Mouse (Mus musculus) kidney, postnatal 0 days (tissue): ENCODE measurements around the gene Slc35f4. TPM values are rescaled to one million over a fixed set of nuclear protein-coding genes. Genes with fewer than 3 reads are reported as not detected.
"Not testable (repeated sequence)": the region's sequence is repeated elsewhere in the genome, so short reads cannot be mapped to it uniquely, and the experiment has no call there.

Experiments used
- ATAC-seq: fragments of 200-750 bp; cut with Nextera tagmentation; replicated peaks from 2 replicates; pipeline ENCODE4 v1.8.0; 2017; ENCODE audit warnings: low read depth, moderate number of reproducible peaks, moderate TSS enrichment, moderate library complexity; ENCODE audit not compliant: low FRiP score
- DNase-seq: peaks from one replicate; pipeline ENCODE4 v3.0.0-alpha.2; 2016; ENCODE audit warnings: low spot score
- H3K27ac ChIP-seq: fragments of 300-500 bp; sonication (generic); 2 replicates; pipeline ENCODE4 v1.5.1; 2014; ENCODE audit warnings: mild to moderate bottlenecking
- H3K27me3 ChIP-seq: fragments of 300-500 bp; sonication (generic); 2 replicates; pipeline ENCODE4 v1.6.1; 2014; ENCODE audit warnings: low read length, mixed read lengths; ENCODE audit not compliant: insufficient read depth
- H3K36me3 ChIP-seq: fragments of 300-500 bp; sonication (generic); 2 replicates; pipeline ENCODE4 v1.6.1; 2014; ENCODE audit warnings: low read length, mixed read lengths; ENCODE audit not compliant: insufficient read depth
- H3K4me1 ChIP-seq: fragments of 300-500 bp; sonication (generic); replicated peaks from 2 replicates; pipeline ENCODE4 v1.6.1; 2014; ENCODE audit warnings: antibody characterized with exemption, low read length, mixed read lengths; ENCODE audit not compliant: insufficient read depth
- H3K4me2 ChIP-seq: fragments of 300-500 bp; sonication (generic); 2 replicates; pipeline ENCODE4 v1.6.1; 2014; ENCODE audit warnings: mild to moderate bottlenecking, low read length, moderate library complexity, mixed read lengths
- H3K4me3 ChIP-seq: fragments of 300-500 bp; sonication (generic); replicated peaks from 2 replicates; pipeline ENCODE4 v1.5.1; 2014; ENCODE audit warnings: low read depth, low read length
- H3K9ac ChIP-seq: fragments of 300-500 bp; sonication (generic); 2 replicates; pipeline ENCODE4 v1.6.1; 2014; ENCODE audit warnings: low read depth, low read length
- H3K9me3 ChIP-seq: fragments of 300-500 bp; sonication (generic); replicated peaks from 2 replicates; pipeline ENCODE4 v1.6.1; 2016; ENCODE audit warnings: low read length, inconsistent platforms, mixed read lengths
- CTCF ChIP-seq: IDR thresholded peaks from 2 replicates; pipeline ENCODE4 v1.5.1; 2016; ENCODE audit warnings: antibody characterized with exemption, low read depth, mild to moderate bottlenecking, moderate library complexity
- WGBS: fragments of 180-500 bp; shearing (Covaris S2); extraction: QIAGEN DNeasy Blood & Tissue Kit; methylation state at CpG from one replicate; pipeline ENCODE4 v1.1.7; 2014; 5-methylcytosine and 5-hydroxymethylcytosine counted together
- polyA plus RNA-seq: library from polyadenylated mRNA; unstranded; fragments of >200 nt; fragmentation: Nextera tagmentation; extraction: Ambion mirVana; gene quantifications from 2 replicates; pipeline ENCODE4 v1.2.1, GENCODE M21; 2015

Gene Slc35f4
- polyA plus RNA-seq, 1 experiment from 2014 or later = not detected

DNA sequence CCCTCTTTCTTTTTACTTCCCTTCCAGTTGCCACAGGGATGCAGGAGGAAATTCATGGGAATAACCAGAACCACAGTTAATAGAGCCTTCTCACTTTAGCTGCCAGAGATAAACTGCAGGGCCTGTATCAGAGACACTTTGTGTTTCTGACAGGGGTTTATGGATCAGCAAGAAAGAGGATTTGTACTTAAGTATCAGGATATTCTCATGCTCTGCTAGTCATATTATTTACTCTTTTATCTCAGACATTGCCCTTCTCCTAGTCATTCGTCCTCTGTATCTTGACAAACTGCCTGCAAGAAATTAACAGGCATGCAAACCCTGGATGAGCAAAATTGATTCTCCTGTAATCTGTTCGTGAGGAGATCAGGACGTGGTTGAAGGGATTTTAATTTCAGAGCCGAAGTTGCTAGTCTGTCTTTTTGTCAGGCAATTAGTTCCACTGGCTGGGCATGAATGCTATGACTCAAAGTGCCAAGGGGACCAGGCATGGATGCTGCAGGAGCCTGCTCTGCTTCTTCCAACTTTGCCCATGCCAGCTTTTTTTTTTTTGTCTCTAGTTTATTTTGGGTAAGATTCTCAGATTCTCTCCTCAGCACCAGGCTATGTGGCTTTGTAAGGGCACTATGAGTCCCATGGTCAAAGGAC lies 231.9 kb downstream of the Slc35f4 start:
- Histone ChIP-seq H3K27ac (no peak overlapping the region), H3K36me3 (no peaks in the 10 kb centered on the region), H3K4me3 (no peak overlapping the region), H3K9ac (no peak overlapping the region), H3K27me3 (no peaks in the 10 kb centered on the region), H3K4me2 (no peak overlapping the region), H3K9me3 (no peaks in the 10 kb centered on the region), H3K4me1 (no peaks in the 10 kb centered on the region)
- DNase-seq (no peak), ATAC-seq (no peak)
- no peak for TF ChIP-seq CTCF
- WGBS = 38% methylated on average over 4 of the region's 4 CpGs

DNA sequence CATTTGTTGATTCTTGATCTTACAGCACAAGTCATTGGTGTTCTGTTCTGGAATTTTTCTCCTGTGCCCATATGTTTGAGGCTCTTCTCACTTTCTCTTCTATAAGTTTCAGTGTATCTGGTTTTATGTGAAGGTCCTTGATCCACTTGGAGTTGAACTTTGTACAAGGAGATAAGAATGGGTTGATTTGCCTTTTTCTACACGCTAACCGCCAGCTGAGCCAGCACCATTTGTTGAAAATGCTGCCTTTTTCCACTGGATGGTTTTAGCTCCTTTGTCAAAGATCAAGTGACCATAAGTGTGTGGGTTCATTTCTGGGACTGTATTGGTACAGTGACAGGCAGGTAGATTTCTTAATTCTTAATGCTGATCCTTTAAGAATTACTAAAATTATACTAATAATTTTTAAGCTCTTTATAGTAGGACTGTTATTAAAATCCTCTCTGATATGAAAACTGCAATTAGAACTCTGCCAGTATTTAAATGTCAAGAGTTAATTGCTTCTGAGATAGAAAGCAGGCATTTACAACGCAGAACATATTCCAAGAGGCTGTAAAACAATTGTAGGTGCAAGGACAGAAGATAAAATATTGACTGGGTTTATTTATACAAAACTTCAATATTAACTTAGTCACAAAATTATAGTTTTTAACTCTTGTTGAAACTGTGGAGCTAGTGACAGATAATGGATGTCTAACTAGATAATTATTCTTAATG lies 235.7 kb downstream of the Slc35f4 start:
- H3K36me3 ChIP-seq = no peaks in the 10 kb centered on the region
- no peaks in the 10 kb centered on the region for H3K4me1 ChIP-seq
- no peak overlapping the region for H3K9ac ChIP-seq
- 75% methylated on average over 3 of the region's 3 CpGs for WGBS
- ATAC-seq (no peak), DNase-seq (no peak)
- no peak overlapping the region for H3K4me2 ChIP-seq
- no peak for TF ChIP-seq CTCF
- no peaks in the 10 kb centered on the region for H3K27me3 ChIP-seq
- H3K9me3 ChIP-seq = no peaks in the 10 kb centered on the region
- H3K27ac ChIP-seq = no peak overlapping the region
- H3K4me3 ChIP-seq = no peak overlapping the region

DNA sequence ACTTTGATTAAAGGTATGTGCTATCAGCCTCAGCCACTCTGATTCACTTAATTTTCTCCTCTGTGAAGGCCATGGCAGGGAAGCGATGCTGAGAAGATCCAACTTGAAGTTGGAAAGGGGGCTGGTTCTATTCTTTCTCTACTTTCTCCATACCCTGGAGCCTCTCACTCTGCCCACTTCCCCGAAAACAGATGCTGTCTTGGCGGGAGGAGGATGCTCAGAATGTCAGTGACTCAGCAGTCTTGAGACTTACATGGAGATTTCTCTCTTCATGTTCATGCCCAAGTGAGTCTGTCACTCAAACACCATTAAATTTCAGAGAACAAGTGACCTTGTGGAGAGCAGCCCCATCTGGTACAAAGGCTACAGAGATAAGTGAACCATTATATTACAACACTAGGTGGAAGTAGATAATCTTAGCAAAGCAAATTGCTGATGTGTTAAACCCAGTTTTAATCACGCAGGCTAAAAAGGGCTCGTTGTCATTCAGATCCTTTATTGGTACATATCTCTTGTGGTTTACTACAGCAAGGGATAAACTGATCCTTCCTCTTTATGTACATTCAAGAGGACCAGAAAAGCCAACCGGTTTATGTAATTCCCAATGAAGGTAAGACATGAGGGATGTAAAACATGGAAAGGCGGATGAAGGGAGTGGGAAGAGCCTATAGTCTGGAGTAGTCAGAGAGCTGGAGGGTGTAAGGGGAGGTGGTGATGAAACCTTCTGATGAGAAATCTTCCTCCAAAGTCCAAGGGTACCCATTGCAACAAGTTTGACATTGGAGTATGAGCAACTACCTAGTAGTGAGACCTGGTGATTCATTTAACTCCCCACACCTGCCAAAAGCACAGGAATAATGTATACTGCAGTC lies 241.8 kb downstream of the Slc35f4 start:
- TF ChIP-seq CTCF = no peak
- Histone ChIP-seq H3K9ac (no peak overlapping the region), H3K36me3 (no peaks in the 10 kb centered on the region), H3K27ac (no peak overlapping the region), H3K4me1 (no peaks in the 10 kb centered on the region), H3K9me3 (no peaks in the 10 kb centered on the region), H3K4me3 (no peak overlapping the region), H3K27me3 (no peaks in the 10 kb centered on the region), H3K4me2 (no peak overlapping the region)
- DNase-seq (no peak), ATAC-seq (0 out of 2 replicates have a peak, but pooled peaks have one; percentile 52)
- WGBS = 83% methylated on average over 7 of the region's 7 CpGs

DNA sequence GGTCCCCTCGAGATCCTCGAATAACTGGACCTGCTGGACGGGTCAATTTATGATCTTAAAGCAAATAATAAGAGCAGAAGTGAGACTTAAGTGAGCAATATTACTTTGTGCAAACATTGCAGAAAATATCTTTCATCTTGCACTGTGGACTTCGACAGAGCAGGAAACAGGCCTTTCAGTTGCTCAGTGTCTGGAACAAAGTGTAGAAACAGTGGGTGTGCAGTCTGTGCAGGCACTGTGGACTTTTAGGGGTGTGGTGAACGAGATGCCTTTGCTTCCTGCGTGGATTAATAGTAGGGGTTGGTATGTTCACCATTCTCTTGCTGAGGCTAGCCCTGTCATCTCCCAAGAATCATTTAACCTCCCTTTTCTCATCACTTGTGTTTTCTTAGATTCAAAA lies 247.0 kb downstream of the Slc35f4 start:
- peaks cover 3% of the 10 kb centered on the region; the same call in 1 of the 2 replicates for H3K4me1 ChIP-seq
- H3K4me3 ChIP-seq = no peak overlapping the region
- no peak overlapping the region for H3K27ac ChIP-seq
- DNase-seq (no peak), ATAC-seq (no peak)
- TF ChIP-seq CTCF = no peak
- WGBS = 75% methylated on average over 6 of the region's 6 CpGs
- H3K27me3 ChIP-seq = no peaks in the 10 kb centered on the region
- no peak overlapping the region for H3K4me2 ChIP-seq
- no peak overlapping the region for H3K9ac ChIP-seq
- no peaks in the 10 kb centered on the region for H3K9me3 ChIP-seq
- no peaks in the 10 kb centered on the region for H3K36me3 ChIP-seq

DNA sequence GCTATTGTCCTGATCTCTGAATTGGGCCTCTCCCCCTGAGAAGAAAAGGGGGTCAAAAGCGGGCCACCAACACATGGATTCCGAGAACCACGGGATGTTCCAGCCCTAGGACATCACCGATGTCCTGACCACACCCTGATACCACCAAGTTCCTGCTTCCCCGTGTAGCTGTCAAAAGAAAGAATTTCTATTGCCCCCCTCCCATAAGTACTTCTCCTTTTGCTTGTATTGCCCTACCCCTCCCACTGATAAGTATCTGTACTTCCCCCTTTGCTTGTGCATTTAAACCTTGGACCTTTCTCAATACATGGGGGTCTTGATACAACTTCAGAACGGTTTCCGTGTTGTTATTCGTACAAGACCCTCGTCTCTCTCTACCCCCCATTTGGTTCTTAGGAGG lies 247.4 kb downstream of the Slc35f4 start:
- H3K27ac ChIP-seq, H3K4me1 ChIP-seq, H3K27me3 ChIP-seq, H3K36me3 ChIP-seq, H3K4me2 ChIP-seq, DNase-seq, H3K4me3 ChIP-seq, H3K9ac ChIP-seq, ATAC-seq, H3K9me3 ChIP-seq: not testable (repeated sequence)
- WGBS = 81% methylated on average over 9 of the region's 9 CpGs

DNA sequence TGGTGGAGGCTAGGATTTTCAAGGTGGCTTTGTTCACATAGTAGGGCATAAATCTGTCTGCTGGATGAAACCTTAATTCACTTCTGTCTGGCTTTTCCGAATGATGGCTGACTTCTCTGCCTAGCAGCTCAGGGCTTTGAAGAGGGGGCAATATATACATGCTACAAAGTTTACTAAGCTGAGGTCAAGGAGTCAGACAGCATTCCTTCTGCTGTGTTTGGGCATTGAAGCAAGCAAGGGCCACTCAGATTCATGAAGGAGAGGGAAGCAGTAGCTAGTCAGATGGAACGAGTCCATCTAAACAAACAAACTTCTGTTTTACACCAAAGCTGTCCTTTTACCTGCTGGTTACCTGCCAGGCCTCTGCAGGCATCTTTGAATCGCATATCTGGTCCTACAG lies 248.2 kb downstream of the Slc35f4 start:
- DNase-seq (peak; percentile 41), ATAC-seq (peak; percentile 76; the same call in 1 of the 2 replicates)
- 35% methylated on average over 3 of the region's 3 CpGs for WGBS
- peak overlapping the region; percentile 25; the same call in 1 of the 2 replicates for H3K27ac ChIP-seq
- H3K36me3 ChIP-seq = no peaks in the 10 kb centered on the region
- no peak overlapping the region for H3K9ac ChIP-seq
- peaks cover 3% of the 10 kb centered on the region; the same call in 1 of the 2 replicates for H3K4me1 ChIP-seq
- H3K4me2 ChIP-seq = no peak overlapping the region
- TF ChIP-seq CTCF = no peak
- H3K27me3 ChIP-seq = no peaks in the 10 kb centered on the region
- no peak overlapping the region for H3K4me3 ChIP-seq
- no peaks in the 10 kb centered on the region for H3K9me3 ChIP-seq
